Mouse (Mus musculus) large intestine, adult 2 months (tissue): Measurements from ENCODE around the gene Shisa4. TPM values are rescaled to one million over a fixed set of nuclear protein-coding genes. Genes with fewer than 3 reads are reported as not detected.
"Not testable (repeated sequence)": the region's sequence is repeated elsewhere in the genome, so short reads cannot be mapped to it uniquely, and the experiment has no call there.

Source experiments
- DNase-seq: peaks from one replicate; pipeline ENCODE4 v3.0.0-alpha.2; 2012; ENCODE audit warnings: low read depth, low spot score
- WGBS: fragments of 180-500 bp; shearing (Covaris S2); methylation state at CpG from one replicate; pipeline ENCODE4 v1.1.7; 2018; 5-methylcytosine and 5-hydroxymethylcytosine counted together
- polyA plus RNA-seq: library from polyadenylated mRNA; depleted of rRNA; stranded (reverse); fragments of >200 nt; gene quantifications from 2 replicates; pipeline ENCODE4 v1.2.3, GENCODE M21; 2012; rRNA removed

Shisa4 gene
- 2.7 and 5.1 TPM in 2 replicates for polyA plus RNA-seq

- no peak for DNase-seq
Measured at GRCm38 (mm10) chr1:135374868-135375581, at the start of gene Shisa4. Gene Shisa4, minus strand, starts transcription at chr1:135375237.

GRCm38 (mm10) chr1:135422772-135423171 lies 47.7 kb upstream of the Shisa4 start:
- 86% methylated on average over 6 of the region's 6 CpGs for WGBS
- DNase-seq = no peak

More at GRCm38 (mm10) chr1:135374868-135375581, at the start of gene Shisa4:
- WGBS = 4% methylated on average over 38 of the region's 38 CpGs

- no peak for DNase-seq
Measured at GRCm38 (mm10) chr1:135413996-135414395, 39.0 kb upstream of the Shisa4 start.

GRCm38 (mm10) chr1:135412130-135412529 lies 37.1 kb upstream of the Shisa4 start:
- 86% methylated on average over 4 of the region's 4 CpGs for WGBS
- DNase-seq = no peak

- no peak for DNase-seq
- 53% methylated on average over 2 of the region's 2 CpGs for WGBS
Measured at GRCm38 (mm10) chr1:135410967-135411366, 35.9 kb upstream of the Shisa4 start.

- WGBS = 97% methylated on average over 4 of the region's 4 CpGs
- DNase-seq = no peak
Measured at GRCm38 (mm10) chr1:135408973-135409372, 33.9 kb upstream of the Shisa4 start.

- DNase-seq = no peak
- 86% methylated on average over 7 of the region's 7 CpGs for WGBS
Measured at GRCm38 (mm10) chr1:135405356-135405755, 30.3 kb upstream of the Shisa4 start.

GRCm38 (mm10) chr1:135401452-135402110 lies 26.5 kb upstream of the Shisa4 start:
- DNase-seq = no peak
- WGBS = 67% methylated on average over 3 of the region's 3 CpGs

GRCm38 (mm10) chr1:135399466-135399865 lies 24.4 kb upstream of the Shisa4 start:
- 90% methylated on average over 5 of the region's 5 CpGs for WGBS
- no peak for DNase-seq

- DNase-seq = no peak
- WGBS = 81% methylated on average over 9 of the region's 9 CpGs
Measured at GRCm38 (mm10) chr1:135385161-135385560, 10.1 kb upstream of the Shisa4 start.

GRCm38 (mm10) chr1:135384171-135384570 lies 9.1 kb upstream of the Shisa4 start:
- no peak for DNase-seq
- WGBS = 97% methylated on average over 5 of the region's 5 CpGs

GRCm38 (mm10) chr1:135381560-135381959 lies 6.5 kb upstream of the Shisa4 start:
- 70% methylated on average over 6 of the region's 6 CpGs for WGBS
- not testable (repeated sequence) for DNase-seq

GRCm38 (mm10) chr1:135380071-135380991 lies 5.3 kb upstream of the Shisa4 start:
- WGBS = 66% methylated on average over 15 of the region's 15 CpGs
- DNase-seq = no peak

GRCm38 (mm10) chr1:135379048-135379447 lies 4.0 kb upstream of the Shisa4 start:
- 50% methylated on average over 2 of the region's 2 CpGs for WGBS
- no peak for DNase-seq

GRCm38 (mm10) chr1:135378576-135378975 lies 3.5 kb upstream of the Shisa4 start:
- DNase-seq = no peak
- WGBS = 40% methylated on average over 9 of the region's 9 CpGs

- WGBS = 13% methylated on average over 19 of the region's 19 CpGs
- no peak for DNase-seq
Measured at GRCm38 (mm10) chr1:135374175-135374867, 716 bp downstream of the Shisa4 start.

GRCm38 (mm10) chr1:135373171-135373677 lies 1.8 kb downstream of the Shisa4 start:
- no peak for DNase-seq
- WGBS = 82% methylated on average over 4 of the region's 4 CpGs

- DNase-seq = no peak
- WGBS = 88% methylated on average over 5 of the region's 5 CpGs
Measured at GRCm38 (mm10) chr1:135369415-135369814, 5.6 kb downstream of the Shisa4 start.

GRCm38 (mm10) chr1:135368982-135369381 lies 6.1 kb downstream of the Shisa4 start:
- 9% methylated on average over 14 of the region's 14 CpGs for WGBS
- peak; percentile 36 for DNase-seq
